ENCODE assay signal across 17 mouse cellular contexts in genomic region chr5:35516781-35517180, GRCm38 (mm10). TPM values are rescaled to one million over a fixed set of nuclear protein-coding genes. Genes with fewer than 3 reads are reported as not detected.
"Had no signal": no experiment of that assay in that cellular context is flagged by ENCODE, and none has a peak within 500 bp of the region (broad histone marks: within the 10 kb centered on the region; RNA-seq: fewer than 3 reads in every experiment).

No protein-coding gene starts in this region.

- H3K36me3 ChIP-seq: limb, embryonic 12.5 days; liver, embryonic 13.5 days; lung, embryonic 15.5 days; midbrain, embryonic 15.5 days; neural tube, embryonic 12.5 days had no signal

- DNase-seq: kidney, postnatal 25 days; layer of hippocampus, postnatal 36 days; liver; liver, embryonic 13.5 days; liver, postnatal 0 days; lung, postnatal 14 days; retina, postnatal 1 day; right cerebral cortex, postnatal 14 days; thymus, postnatal 36 days had no signal

- H3K27me3 ChIP-seq: lung, embryonic 15.5 days; neural tube, embryonic 12.5 days had no signal

- H3K4me1 ChIP-seq: limb, embryonic 12.5 days; liver, embryonic 13.5 days; lung, embryonic 15.5 days; megakaryocyte, embryonic 14.5 days; midbrain, embryonic 15.5 days; neural tube, embryonic 12.5 days had no signal

- H3K4me3 ChIP-seq: limb, embryonic 12.5 days; liver, embryonic 13.5 days; lung, embryonic 15.5 days; megakaryocyte, embryonic 14.5 days; midbrain, embryonic 15.5 days; neural tube, embryonic 12.5 days had no signal

- H3K27ac ChIP-seq: limb, embryonic 12.5 days; liver, embryonic 13.5 days; lung, embryonic 15.5 days; macrophage; midbrain, embryonic 15.5 days; neural tube, embryonic 12.5 days had no signal

RNA-seq across cellular contexts. Expression of gene Cpz, which starts 8.7 kb away (rescaled TPM):
- total RNA-seq: monocyte, adult 5-6 weeks; neutrophil, adult 5-6 weeks had no signal
- polyA plus RNA-seq: macrophage had no signal
